Mouse (Mus musculus): ENCODE measurements at regions not wholly inside any gene's neighbourhood (a gene's known extent, or its start where the extent isn't known, plus 50 kb on each side); places are given as distances from the start of the nearest gene placed in this dataset.
"Not testable (repeated sequence)": the region's sequence is repeated elsewhere in the genome, so short reads cannot be mapped to it uniquely, and the experiment has no call there.

GRCm38 (mm10) chr14:53621376-53621775, 632.5 kb downstream of the Dad1 start:
- not testable (repeated sequence) for ATAC-seq; H3K4me3 ChIP-seq (ENCODE audit: low read depth, low read length); H3K9ac ChIP-seq (replicated peaks); H3K36me3 ChIP-seq (replicated peaks; ENCODE audit: insufficient read depth, low read length); H3K4me1 ChIP-seq (ENCODE audit: insufficient read depth); DNase-seq; H3K4me2 ChIP-seq (ENCODE audit: low read depth, low read length); H3K9me3 ChIP-seq (ENCODE audit: low read length); H3K27me3 ChIP-seq (ENCODE audit: insufficient read depth, low read length); H3K27ac ChIP-seq (ENCODE audit: low read depth)
- 52% methylated on average over 4 of the region's 4 CpGs for WGBS (ENCODE audit: insufficient replicate concordance)
- peak; percentile 51 for TF ChIP-seq CTCF (IDR thresholded peaks at IDR 0.05; ENCODE audit: low read depth)

- not testable (repeated sequence) for H3K27ac ChIP-seq (ENCODE audit: low read depth); ATAC-seq; H3K36me3 ChIP-seq (replicated peaks; ENCODE audit: insufficient read depth, low read length); H3K9me3 ChIP-seq (ENCODE audit: low read length); H3K27me3 ChIP-seq (ENCODE audit: insufficient read depth, low read length); H3K9ac ChIP-seq (replicated peaks); DNase-seq; H3K4me3 ChIP-seq (ENCODE audit: low read depth, low read length); H3K4me2 ChIP-seq (ENCODE audit: low read depth, low read length); H3K4me1 ChIP-seq (ENCODE audit: insufficient read depth)
- WGBS (ENCODE audit: insufficient replicate concordance), result 31% methylated on average over 3 of the region's 3 CpGs
- 0 out of 2 replicates have a peak, but pooled peaks have one; percentile 28 for TF ChIP-seq CTCF (IDR thresholded peaks at IDR 0.05; ENCODE audit: low read depth)
Observed at GRCm38 (mm10) chr14:53616061-53616460, 637.8 kb downstream of the Dad1 start.

GRCm38 (mm10) chr14:53614341-53614740, 639.6 kb downstream of the Dad1 start:
- Histone ChIP-seq H3K4me3 (ENCODE audit: low read depth, low read length) (no peak overlapping the region), H3K36me3 (replicated peaks; ENCODE audit: insufficient read depth, low read length) (no peaks in the 10 kb centered on the region), H3K27ac (ENCODE audit: low read depth) (no peak overlapping the region), H3K9ac (replicated peaks) (no peak overlapping the region), H3K27me3 (ENCODE audit: insufficient read depth, low read length) (no peaks in the 10 kb centered on the region), H3K4me1 (ENCODE audit: insufficient read depth) (no peaks in the 10 kb centered on the region), H3K4me2 (ENCODE audit: low read depth, low read length) (no peak overlapping the region), H3K9me3 (ENCODE audit: low read length) (no peaks in the 10 kb centered on the region)
- DNase-seq (no peak), ATAC-seq (no peak)
- TF ChIP-seq EP300 (IDR thresholded peaks at IDR 0.05; ENCODE audit: low read depth) (no peak), CTCF (IDR thresholded peaks at IDR 0.05; ENCODE audit: low read depth) (peak; percentile 45)

- not testable (repeated sequence) for H3K9ac ChIP-seq (replicated peaks); H3K27me3 ChIP-seq (ENCODE audit: insufficient read depth, low read length); DNase-seq; H3K9me3 ChIP-seq (ENCODE audit: low read length); ATAC-seq; H3K4me1 ChIP-seq (ENCODE audit: insufficient read depth); H3K27ac ChIP-seq (ENCODE audit: low read depth); H3K4me3 ChIP-seq (ENCODE audit: low read depth, low read length); H3K4me2 ChIP-seq (ENCODE audit: low read depth, low read length); H3K36me3 ChIP-seq (replicated peaks; ENCODE audit: insufficient read depth, low read length)
- 33% methylated on average over 3 of the region's 3 CpGs for WGBS (ENCODE audit: insufficient replicate concordance)
Observed at GRCm38 (mm10) chr14:53599299-53599698, 654.6 kb downstream of the Dad1 start.

GRCm38 (mm10) chr14:53597287-53597686, 656.6 kb downstream of the Dad1 start:
- not testable (repeated sequence) for H3K27me3 ChIP-seq (ENCODE audit: insufficient read depth, low read length); H3K4me1 ChIP-seq (ENCODE audit: insufficient read depth); H3K4me2 ChIP-seq (ENCODE audit: low read depth, low read length); ATAC-seq; H3K9me3 ChIP-seq (ENCODE audit: low read length); H3K36me3 ChIP-seq (replicated peaks; ENCODE audit: insufficient read depth, low read length); H3K4me3 ChIP-seq (ENCODE audit: low read depth, low read length); H3K9ac ChIP-seq (replicated peaks); DNase-seq; H3K27ac ChIP-seq (ENCODE audit: low read depth)

GRCm38 (mm10) chr14:53590601-53591000, 663.3 kb downstream of the Dad1 start:
- not testable (repeated sequence) for H3K9me3 ChIP-seq (ENCODE audit: low read length); H3K27me3 ChIP-seq (ENCODE audit: insufficient read depth, low read length); ATAC-seq; H3K36me3 ChIP-seq (replicated peaks; ENCODE audit: insufficient read depth, low read length); H3K27ac ChIP-seq (ENCODE audit: low read depth); H3K4me3 ChIP-seq (ENCODE audit: low read depth, low read length); H3K4me1 ChIP-seq (ENCODE audit: insufficient read depth); H3K4me2 ChIP-seq (ENCODE audit: low read depth, low read length); H3K9ac ChIP-seq (replicated peaks)
- TF ChIP-seq CTCF (IDR thresholded peaks at IDR 0.05; ENCODE audit: low read depth), result peak; percentile 46
- peak; percentile 16 for DNase-seq
- 33% methylated on average over 6 of the region's 6 CpGs for WGBS (ENCODE audit: insufficient replicate concordance)

GRCm38 (mm10) chr14:53582528-53582927, 671.4 kb downstream of the Dad1 start:
- not testable (repeated sequence) for H3K4me1 ChIP-seq (ENCODE audit: insufficient read depth); H3K4me2 ChIP-seq (ENCODE audit: low read depth, low read length); H3K9ac ChIP-seq (replicated peaks); H3K9me3 ChIP-seq (ENCODE audit: low read length); ATAC-seq; H3K4me3 ChIP-seq (ENCODE audit: low read depth, low read length); H3K36me3 ChIP-seq (replicated peaks; ENCODE audit: insufficient read depth, low read length); DNase-seq; H3K27me3 ChIP-seq (ENCODE audit: insufficient read depth, low read length); H3K27ac ChIP-seq (ENCODE audit: low read depth)
- WGBS (ENCODE audit: insufficient replicate concordance), result 78% methylated on average over 6 of the region's 6 CpGs

- H3K4me2 ChIP-seq (ENCODE audit: low read depth, low read length); ATAC-seq: not testable (repeated sequence)
- 42% methylated on average over 3 of the region's 3 CpGs for WGBS (ENCODE audit: insufficient replicate concordance)
Observed at GRCm38 (mm10) chr14:53581734-53582133, 672.2 kb downstream of the Dad1 start.

GRCm38 (mm10) chr14:53576927-53577326, 677.0 kb downstream of the Dad1 start:
- not testable (repeated sequence) for DNase-seq; ATAC-seq; H3K27ac ChIP-seq (ENCODE audit: low read depth); H3K27me3 ChIP-seq (ENCODE audit: insufficient read depth, low read length); H3K4me3 ChIP-seq (ENCODE audit: low read depth, low read length); H3K4me2 ChIP-seq (ENCODE audit: low read depth, low read length); H3K4me1 ChIP-seq (ENCODE audit: insufficient read depth); H3K9me3 ChIP-seq (ENCODE audit: low read length); H3K36me3 ChIP-seq (replicated peaks; ENCODE audit: insufficient read depth, low read length); H3K9ac ChIP-seq (replicated peaks)
- WGBS (ENCODE audit: insufficient replicate concordance), result 92% methylated on average over 1 of the region's 1 CpGs

More at GRCm38 (mm10) chr14:53581734-53582133, 672.2 kb downstream of the Dad1 start:
- not testable (repeated sequence) for H3K4me1 ChIP-seq (ENCODE audit: insufficient read depth); H3K9ac ChIP-seq (replicated peaks); H3K27ac ChIP-seq (ENCODE audit: low read depth); H3K36me3 ChIP-seq (replicated peaks; ENCODE audit: insufficient read depth, low read length); DNase-seq; H3K9me3 ChIP-seq (ENCODE audit: low read length); H3K27me3 ChIP-seq (ENCODE audit: insufficient read depth, low read length); H3K4me3 ChIP-seq (ENCODE audit: low read depth, low read length)

- H3K27ac ChIP-seq (ENCODE audit: low read depth); ATAC-seq; DNase-seq; H3K4me3 ChIP-seq (ENCODE audit: low read depth, low read length); H3K9ac ChIP-seq (replicated peaks); H3K36me3 ChIP-seq (replicated peaks; ENCODE audit: insufficient read depth, low read length); H3K9me3 ChIP-seq (ENCODE audit: low read length); H3K4me2 ChIP-seq (ENCODE audit: low read depth, low read length); H3K4me1 ChIP-seq (ENCODE audit: insufficient read depth); H3K27me3 ChIP-seq (ENCODE audit: insufficient read depth, low read length): not testable (repeated sequence)
- WGBS (ENCODE audit: insufficient replicate concordance), result 83% methylated on average over 1 of the region's 1 CpGs
Observed at GRCm38 (mm10) chr14:53572701-53573100, 681.2 kb downstream of the Dad1 start.
